ENCODE assay signal across 8 mouse cellular contexts in the genomic region with DNA sequence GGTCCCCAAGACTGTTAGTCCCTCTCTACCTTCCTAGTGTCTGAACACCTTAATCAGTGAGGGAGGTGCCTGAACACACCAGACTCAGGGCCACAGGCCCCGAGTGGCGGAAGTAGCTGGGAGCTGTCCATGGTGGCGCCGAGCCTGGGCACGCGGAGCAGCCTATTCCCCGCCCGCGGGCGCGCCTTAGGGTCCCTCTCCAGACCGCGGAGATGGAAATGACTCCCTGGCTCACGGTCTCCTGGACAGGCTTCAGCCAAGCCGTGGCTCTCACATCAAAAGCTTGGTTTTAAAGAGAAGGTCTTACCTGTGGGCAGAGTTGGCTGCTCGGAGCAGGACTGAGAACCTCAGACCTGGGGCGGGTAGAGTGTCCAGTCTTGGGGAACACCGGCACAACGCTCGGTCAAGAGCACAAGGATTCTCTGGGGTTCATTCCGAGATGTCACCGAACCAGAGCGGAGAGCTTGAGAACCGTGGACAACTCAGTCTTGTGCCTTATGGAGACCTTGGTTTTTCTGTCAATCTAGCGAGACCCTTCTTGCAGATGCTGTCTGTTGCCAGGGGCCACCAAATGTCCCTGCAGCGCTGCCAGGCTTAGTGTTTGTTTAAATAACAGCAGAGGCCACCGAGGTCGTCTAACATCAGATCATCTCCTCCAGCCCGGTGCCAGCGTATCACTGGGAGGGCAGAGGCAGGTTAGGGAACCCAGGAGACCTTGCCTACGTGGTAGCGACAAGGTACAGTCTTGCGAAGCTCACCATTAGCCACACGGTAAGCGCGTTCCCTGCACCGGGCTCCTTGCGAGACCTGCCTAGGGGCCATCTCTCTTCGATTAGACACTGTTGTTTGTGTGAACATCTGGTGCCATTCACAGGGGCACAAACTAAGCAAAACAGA. TPM values are rescaled to one million over a fixed set of nuclear protein-coding genes. Genes with fewer than 3 reads are reported as not detected.
DNase-seq lines count a peak whose midpoint lies in the region; ATAC-seq and TF ChIP-seq lines count a peak whose summit lies in the region.

No protein-coding gene starts in this region.

- H3K27ac ChIP-seq in ES-Bruce4 (ENCODE audit: insufficient read depth, low read length), result no peak overlapping the region
- no peak overlapping the region for H3K27ac ChIP-seq in embryonic facial prominence, embryonic 13.5 days
- H3K27ac ChIP-seq in midbrain, embryonic 11.5 days (ENCODE audit: low read depth, low read length), result no peak overlapping the region

- H3K9ac ChIP-seq in ES-Bruce4 (ENCODE audit: low read depth, poor library complexity, severe bottlenecking), result no peak overlapping the region
- H3K9ac ChIP-seq in embryonic facial prominence, embryonic 13.5 days, result no peak overlapping the region
- no peak overlapping the region for H3K9ac ChIP-seq in midbrain, embryonic 11.5 days (ENCODE audit: low read length)

- intact Hi-C loops in heart, postnatal 36 days (cut with DNase I), result no loop called here

- no peaks in the 10 kb centered on the region for H3K9me3 ChIP-seq in ES-Bruce4 (replicated peaks; ENCODE audit: control insufficient read depth, insufficient read depth, low read length, poor library complexity, severe bottlenecking)
- no peaks in the 10 kb centered on the region for H3K9me3 ChIP-seq in embryonic facial prominence, embryonic 13.5 days
- no peaks in the 10 kb centered on the region for H3K9me3 ChIP-seq in midbrain, embryonic 11.5 days (ENCODE audit: control insufficient read depth, low read length)

- ATAC-seq in embryonic facial prominence, embryonic 13.5 days (ENCODE audit: insufficient number of reproducible peaks, insufficient read depth, low FRiP score, low TSS enrichment, low read depth), result no peak
- ATAC-seq in midbrain, embryonic 11.5 days (ENCODE audit: low FRiP score), result no peak
- ATAC-seq in activated CD4-positive, CD25-positive, alpha-beta regulatory T cell, adult 4 months, result no peak

- TF ChIP-seq EP300 in ES-Bruce4 (IDR thresholded peaks at IDR 0.05; ENCODE audit: insufficient read depth, low read depth, low read length), result no peak

- H3K4me3 ChIP-seq in ES-Bruce4 (ENCODE audit: low read depth, low read length), result peak overlapping the region; percentile 22
- H3K4me3 ChIP-seq in embryonic facial prominence, embryonic 13.5 days, result peak overlapping the region; percentile 50
- H3K4me3 ChIP-seq in midbrain, embryonic 11.5 days (ENCODE audit: low read depth, low read length), result peak overlapping the region; percentile 47; the same call in 1 of the 2 replicates

- no peaks in the 10 kb centered on the region for H3K36me3 ChIP-seq in ES-Bruce4 (ENCODE audit: control insufficient read depth, insufficient read depth, low read length, poor library complexity, severe bottlenecking)
- H3K36me3 ChIP-seq in embryonic facial prominence, embryonic 13.5 days, result no peaks in the 10 kb centered on the region
- H3K36me3 ChIP-seq in midbrain, embryonic 11.5 days (ENCODE audit: control insufficient read depth, insufficient read depth, low read length), result no peaks in the 10 kb centered on the region

- no peak for TF ChIP-seq POLR2A in ES-Bruce4 (IDR thresholded peaks at IDR 0.05; ENCODE audit: insufficient read depth, low read length)

- no peaks in the 10 kb centered on the region for H3K4me1 ChIP-seq in ES-Bruce4 (ENCODE audit: control insufficient read depth, insufficient read depth, low read length)
- H3K4me1 ChIP-seq in embryonic facial prominence, embryonic 13.5 days, result peaks cover 16% of the 10 kb centered on the region
- H3K4me1 ChIP-seq in midbrain, embryonic 11.5 days (ENCODE audit: control insufficient read depth, insufficient read depth, low read length), result peaks cover 8% of the 10 kb centered on the region

- peak; percentile 79 for DNase-seq in adrenal gland, postnatal 25 days
- peak; percentile 43 to 61 for DNase-seq in heart, postnatal 36 days
- peak; percentile 90 to 91 for DNase-seq in kidney, postnatal 4 days
- DNase-seq in midbrain, embryonic 11.5 days (ENCODE audit: low spot score, missing footprints), result peak; percentile 94
- DNase-seq in spleen, postnatal 36 days (ENCODE audit: low spot score in 2 of 2), result peak; percentile 8 to 15

- H3K27me3 ChIP-seq in ES-Bruce4 (ENCODE audit: control insufficient read depth, insufficient read depth, low read length, poor library complexity, severe bottlenecking), result peaks cover 2% of the 10 kb centered on the region; the same call in 1 of the 2 replicates
- peaks cover 39% of the 10 kb centered on the region for H3K27me3 ChIP-seq in embryonic facial prominence, embryonic 13.5 days
- peaks cover 17% of the 10 kb centered on the region for H3K27me3 ChIP-seq in midbrain, embryonic 11.5 days (ENCODE audit: control insufficient read depth, insufficient read depth, low read length)

- H3K4me2 ChIP-seq in embryonic facial prominence, embryonic 13.5 days, result peak overlapping the region; percentile 86
- peak overlapping the region; percentile 83 for H3K4me2 ChIP-seq in midbrain, embryonic 11.5 days

- WGBS in embryonic facial prominence, embryonic 13.5 days, result 5% methylated on average over 39 of the region's 39 CpGs
- 4% methylated on average over 39 of the region's 39 CpGs for WGBS in midbrain, embryonic 11.5 days

- TF ChIP-seq CTCF in ES-Bruce4 (IDR thresholded peaks at IDR 0.05; ENCODE audit: low read depth, low read length), result no peak

RNA-seq across cellular contexts. Expression of gene Cemip, which starts 1.0 kb away (rescaled TPM):
- polyA plus RNA-seq in ES-Bruce4 (2011; ENCODE audit: insufficient read depth, insufficient read length, low read depth, missing spikeins), result 0.43 and 0.72 TPM in 2 replicates
- 1.5 and 1.6 TPM in 2 replicates for total RNA-seq in adrenal gland, postnatal 25 days (2021)
- polyA plus RNA-seq in embryonic facial prominence, embryonic 13.5 days (2015; fragmentation: Nextera tagmentation; extraction: Ambion mirVana), result 0.25 and 0.40 TPM in 2 replicates
- total RNA-seq in heart, postnatal 36 days (2021), result under 1 TPM in 1 of 2 experiments, not detected in 1; 0.14 TPM
- 0.62 and 0.63 TPM in 2 replicates for polyA plus RNA-seq in midbrain, embryonic 11.5 days (2014; fragmentation: Nextera tagmentation; extraction: Ambion mirVana)
- polyA plus RNA-seq in activated CD4-positive, CD25-positive, alpha-beta regulatory T cell, adult 4 months (2017; shearing (Covaris generic)), result under 1 TPM in 1 of 2 experiments, not detected in 1; 0.22 TPM

Comparison
In these comparisons a context has a peak if more than half of its experiments do, and no peak if none do; other contexts are left out.
1. DNase-seq: peak in every context shown above with its lines; median percentile 94 in midbrain, embryonic 11.5 days; 90 in kidney, postnatal 4 days; 79 in adrenal gland, postnatal 25 days; 52 in heart, postnatal 36 days; 12 in spleen, postnatal 36 days.